Mouse (Mus musculus) kidney, postnatal 25 days (tissue): Measurements from ENCODE around the gene Gm3043.
"Not testable (repeated sequence)": the region's sequence is repeated elsewhere in the genome, so short reads cannot be mapped to it uniquely, and the experiment has no call there.

Experiments
- DNase-seq, 2 experiments: peaks; one replicate each; pipeline ENCODE4 v3.0.0; 2021; ENCODE audit warnings: mixed read lengths in 2 of 2

The Gm3043 gene

DNA sequence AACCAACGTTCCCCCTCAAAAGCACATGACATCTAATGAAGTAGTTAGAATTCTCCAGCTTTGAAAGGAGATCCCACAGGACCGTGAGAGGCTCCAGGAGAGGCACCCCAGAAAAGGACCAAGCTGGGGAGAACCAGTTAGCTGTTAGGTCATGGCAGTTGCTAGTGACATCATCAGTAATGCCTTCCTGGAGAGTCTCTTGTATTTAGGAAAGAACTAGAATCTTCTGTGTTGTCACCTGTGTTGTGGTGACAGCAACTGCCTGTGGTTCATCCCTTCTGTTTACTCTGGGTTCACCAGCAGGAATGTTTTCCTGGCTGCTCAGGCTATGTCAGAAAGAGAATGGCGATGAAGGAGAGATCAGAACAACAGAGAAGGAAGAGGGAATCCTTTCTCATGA is at the start of gene Gm3043:
Gm3043 (plus strand) TSS at position 301 of the 400 bp plus-strand sequence.
- not testable (repeated sequence) for DNase-seq

GRCm38 (mm10) chr14:3651730-3652129 is 36.9 kb upstream of the Gm3043 start, which contains the start of gene Gm3020:
TSS of gene Gm3020 (plus strand) at chr14:3652030.
- DNase-seq, result not testable (repeated sequence)
